Mouse (Mus musculus) brain, embryonic 18.5 days (tissue): ENCODE measurements around the gene Map3k20.

ENCODE experiments used
- DNase-seq: peaks from one replicate; pipeline ENCODE4 v3.0.0-alpha.2; 2012; ENCODE audit warnings: low read depth, low spot score

The Map3k20 gene

GRCm38 (mm10) chr2:72280524-72280923, 4.9 kb upstream of the Map3k20 start:
- DNase-seq: no peak

GRCm38 (mm10) chr2:72281971-72282370, 3.5 kb upstream of the Map3k20 start:
- no peak for DNase-seq

DNA sequence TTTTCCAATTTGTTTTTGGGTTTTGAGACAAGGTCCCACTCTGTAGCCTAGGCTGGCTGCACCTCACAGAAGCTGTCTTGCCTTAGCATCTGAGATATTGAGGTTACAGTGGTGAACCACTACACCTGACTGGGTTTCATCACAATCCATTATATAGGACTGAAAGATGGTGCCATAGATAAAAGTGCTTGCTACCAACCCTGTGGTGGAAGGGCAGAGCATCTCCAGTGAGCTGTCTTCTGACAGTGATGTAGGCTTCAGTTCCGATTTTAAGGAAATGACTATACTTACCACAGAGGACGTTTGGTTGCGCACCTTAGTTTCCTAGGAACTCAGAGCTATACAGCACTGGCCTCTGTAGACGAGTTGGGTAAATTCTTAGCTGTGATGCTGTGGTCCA, 2.7 kb upstream of the Map3k20 start:
- no peak for DNase-seq

DNA sequence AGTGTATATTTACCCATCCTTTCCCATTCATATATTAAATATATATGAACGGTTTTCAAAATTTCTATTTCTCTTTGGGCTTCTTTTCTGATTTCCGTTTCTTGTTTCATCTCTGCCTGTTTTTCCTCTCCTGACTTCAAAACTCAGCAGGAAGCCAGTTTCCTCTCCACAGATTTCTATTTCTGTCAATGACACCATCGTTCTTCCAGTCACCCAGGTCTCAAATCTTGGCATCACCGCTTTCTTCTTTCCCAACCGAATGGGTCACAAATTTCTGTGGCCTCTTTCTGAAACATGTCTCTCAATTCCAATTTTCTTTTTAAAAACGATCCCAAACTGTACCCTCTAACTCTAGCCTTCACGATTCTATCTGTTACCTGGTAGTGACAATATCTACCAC, 748 bp upstream of the Map3k20 start:
- no peak for DNase-seq

DNA sequence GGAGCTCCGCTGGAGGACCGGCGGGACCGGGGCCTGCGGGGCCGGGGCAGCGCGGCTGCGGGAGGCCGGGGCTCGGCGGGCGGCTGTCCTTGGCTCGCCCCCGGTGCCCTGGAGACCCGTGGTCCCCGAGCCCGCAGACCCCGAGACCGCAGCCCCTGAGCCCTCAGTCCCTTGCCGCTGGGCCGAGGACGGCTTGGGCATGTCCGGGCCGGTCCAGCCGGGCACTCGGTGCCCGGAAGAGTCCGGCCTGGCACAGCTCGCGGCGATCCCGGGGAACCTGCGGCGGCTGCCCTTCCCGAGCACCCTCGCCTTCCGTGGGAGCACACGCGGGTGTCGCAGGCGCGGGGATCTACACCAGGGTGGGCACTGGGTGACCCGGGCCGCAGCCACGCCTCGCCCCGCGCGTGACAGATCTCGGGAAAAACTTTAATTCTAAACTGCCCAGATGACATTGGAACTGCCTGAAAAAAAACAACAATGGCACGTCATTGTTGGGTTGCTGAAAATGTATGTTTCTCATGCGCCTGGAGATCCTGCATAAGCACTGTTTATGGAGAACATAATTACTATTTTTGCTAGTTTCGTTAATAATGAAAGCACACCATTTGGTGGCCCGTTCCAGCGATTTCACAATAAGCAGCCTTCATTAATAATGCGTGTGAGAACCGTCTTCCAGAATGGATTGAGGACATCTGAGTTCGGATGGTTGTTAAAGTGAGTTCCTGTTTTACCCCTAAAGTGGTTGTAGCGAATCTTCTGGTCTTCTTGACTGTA, 638 bp downstream of the Map3k20 start:
- no peak for DNase-seq

DNA sequence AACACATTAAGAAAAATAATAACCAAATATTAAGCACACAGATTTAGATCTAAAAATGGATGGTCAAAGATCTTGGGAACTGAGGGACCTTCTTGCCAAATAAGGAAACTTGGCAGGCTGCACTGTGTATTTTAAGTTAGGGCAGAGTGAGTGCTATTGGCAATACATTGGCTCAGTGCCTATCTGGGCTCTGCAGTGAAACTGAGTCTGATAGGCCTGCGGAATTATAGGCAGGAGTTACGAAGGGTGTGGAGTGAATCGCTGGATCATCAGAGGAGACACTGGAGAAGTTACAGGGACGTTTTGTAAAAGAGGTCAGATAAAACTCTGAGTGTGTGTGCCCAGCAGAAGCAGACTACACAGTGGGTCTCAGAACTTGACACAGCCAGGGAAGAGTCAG, 1.7 kb downstream of the Map3k20 start:
- no peak for DNase-seq

- no peak for DNase-seq
These were observed 3.6 kb downstream of the Map3k20 start for GRCm38 (mm10) chr2:72288932-72289534.

- DNase-seq: no peak
These were observed 5.7 kb downstream of the Map3k20 start for GRCm38 (mm10) chr2:72291103-72291502.

DNA sequence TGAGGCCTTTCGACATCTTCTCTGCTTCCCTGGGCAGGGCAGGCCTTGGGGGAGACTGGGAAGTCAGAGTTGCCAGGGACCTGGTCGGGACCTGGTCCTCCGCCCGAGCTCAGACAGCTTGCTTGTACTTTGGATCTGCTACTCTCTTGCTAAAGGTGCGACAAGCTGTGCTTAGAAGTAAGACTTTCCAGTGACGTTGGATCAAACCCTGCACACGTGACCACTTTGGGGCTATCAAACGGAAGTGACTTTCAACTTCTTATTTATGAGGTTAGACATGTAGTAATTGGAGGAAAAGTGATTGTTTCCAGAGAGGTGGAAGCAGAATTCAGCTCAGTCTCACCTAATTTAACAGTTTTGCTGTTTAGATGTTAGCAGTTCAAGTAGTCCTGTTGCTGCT, 7.1 kb downstream of the Map3k20 start:
- DNase-seq: no peak

DNA sequence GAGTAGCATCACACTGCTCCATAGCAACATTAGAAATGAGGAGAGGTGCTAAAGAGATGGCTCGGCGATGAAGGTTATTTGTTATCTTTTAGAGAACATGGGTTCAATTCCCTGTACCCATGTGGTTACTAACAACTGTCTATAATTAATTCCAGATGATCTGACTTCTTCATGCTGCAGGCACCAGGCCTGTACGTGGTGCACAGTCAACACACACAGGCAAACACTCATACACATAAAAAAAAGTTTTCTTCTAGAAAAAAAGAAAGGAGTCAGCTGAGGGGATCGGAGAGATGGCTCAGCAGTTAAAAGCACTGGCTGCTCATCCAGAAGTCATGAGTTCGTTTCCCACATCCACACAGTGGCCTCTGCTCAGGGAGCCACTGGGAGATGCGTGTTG, 9.6 kb downstream of the Map3k20 start:
- DNase-seq: no peak

- no peak for DNase-seq
These were observed 11.7 kb downstream of the Map3k20 start for GRCm38 (mm10) chr2:72296984-72297715.

GRCm38 (mm10) chr2:72297716-72298082, 12.3 kb downstream of the Map3k20 start:
- DNase-seq: no peak

DNA sequence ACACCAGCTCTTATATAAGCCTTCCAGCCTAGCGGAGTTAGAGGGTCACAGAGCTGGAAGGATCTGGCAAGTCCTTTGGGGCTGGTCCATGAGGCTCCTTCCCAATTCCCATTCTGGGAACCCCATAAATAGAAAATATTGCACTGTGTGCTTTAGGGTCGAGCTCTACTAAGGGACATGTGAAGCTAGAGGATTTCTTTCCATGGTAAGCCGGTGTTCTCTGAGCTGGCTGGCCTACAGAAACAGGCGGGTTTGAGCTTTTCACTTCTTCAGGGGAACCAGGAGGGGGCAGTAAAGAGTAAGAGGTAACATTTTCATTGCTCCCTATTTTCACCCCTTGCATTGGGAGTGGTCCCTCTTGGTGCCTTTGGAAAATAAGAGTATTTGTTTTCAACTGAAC, 13.0 kb downstream of the Map3k20 start:
- DNase-seq: no peak

GRCm38 (mm10) chr2:72301194-72301916, 15.9 kb downstream of the Map3k20 start:
- DNase-seq: no peak

- DNase-seq: no peak
These were observed 20.3 kb downstream of the Map3k20 start for GRCm38 (mm10) chr2:72305738-72306137.

- DNase-seq: no peak
These were observed 22.9 kb downstream of the Map3k20 start for GRCm38 (mm10) chr2:72308351-72308750.

DNA sequence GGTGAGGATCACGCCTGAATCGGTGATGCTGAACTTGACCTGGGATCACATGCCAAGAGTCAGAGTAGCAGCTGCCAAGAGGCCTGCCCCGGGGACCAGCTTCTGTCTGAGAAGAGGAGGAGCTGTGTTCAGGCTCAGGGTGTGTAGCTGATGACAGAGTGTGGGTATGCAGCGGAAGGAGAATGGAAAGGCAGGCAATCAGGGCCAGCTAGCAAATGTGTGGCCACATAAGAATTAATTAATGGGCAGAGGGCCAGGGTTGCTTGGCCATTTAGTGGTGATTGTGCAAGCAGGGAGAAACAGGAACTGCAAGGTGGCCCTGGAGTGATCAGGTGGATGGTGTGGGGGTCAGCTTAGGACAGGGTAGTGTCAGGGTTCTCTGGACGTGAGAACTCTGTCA, 23.5 kb downstream of the Map3k20 start:
- DNase-seq: no peak

DNA sequence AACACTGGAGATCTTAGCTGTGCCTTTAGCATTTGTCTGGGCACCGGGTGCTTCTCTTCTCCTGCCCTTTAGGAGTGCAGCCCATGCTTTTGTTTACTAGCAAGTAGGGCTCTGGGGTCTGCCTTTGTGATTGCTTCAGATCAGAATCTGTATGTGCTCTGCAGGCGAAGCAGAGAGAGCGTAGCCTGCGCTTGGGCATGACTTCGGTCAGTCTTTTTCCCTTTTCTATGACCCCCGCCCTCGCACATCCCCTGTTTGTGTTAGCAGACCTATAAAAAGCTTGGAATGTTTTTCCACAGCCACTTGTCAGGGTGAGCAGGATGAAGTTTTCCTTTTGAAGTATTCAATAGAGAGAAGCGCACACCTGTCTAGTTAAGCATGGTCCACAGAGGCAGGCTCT, 26.0 kb downstream of the Map3k20 start:
- no peak for DNase-seq

DNA sequence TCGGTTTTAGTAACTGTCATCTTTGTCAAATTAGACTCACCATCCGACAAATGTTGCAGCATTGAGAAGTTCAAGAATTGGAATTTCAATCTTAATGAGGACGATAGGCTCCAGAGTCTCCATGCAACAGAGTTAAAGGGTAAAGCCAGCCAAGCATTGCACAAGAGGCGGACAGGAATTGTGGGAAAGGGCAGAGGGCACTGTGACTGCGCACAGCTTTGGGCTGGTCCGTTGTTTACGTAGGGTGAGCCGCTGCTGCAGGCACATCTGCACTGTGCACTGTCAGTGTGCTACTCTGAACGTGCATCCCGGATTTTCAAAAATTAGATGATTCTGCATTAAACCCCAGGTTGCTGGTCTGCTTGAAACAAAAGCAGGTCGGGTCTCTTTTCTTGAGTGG, 27.9 kb downstream of the Map3k20 start:
- DNase-seq: no peak

GRCm38 (mm10) chr2:72318421-72318820, 33.0 kb downstream of the Map3k20 start:
- no peak for DNase-seq

GRCm38 (mm10) chr2:72319028-72319798, 33.8 kb downstream of the Map3k20 start:
- no peak for DNase-seq
